Mouse (Mus musculus) natural killer cell, adult 2 months (primary cell): ENCODE measurements around the gene D130043K22Rik.
A peak's percentile ranks its signal among the peaks of the same experiment; 100 is the strongest.

Experiments
- DNase-seq, 2 experiments: peaks; one replicate each; pipeline ENCODE4 v3.0.0; 2022; ENCODE audit warnings: low spot score in 2 of 2

Gene D130043K22Rik

GRCm38 (mm10) chr13:24844983-24845955, at the start of gene D130043K22Rik:
D130043K22Rik (plus strand) TSS chr13:24845135.
- DNase-seq = peak in 1 of 2 experiments; percentile 21

GRCm38 (mm10) chr13:24798686-24799085, 46.2 kb upstream of the D130043K22Rik start:
- DNase-seq = no peak

GRCm38 (mm10) chr13:24799378-24799777, 45.6 kb upstream of the D130043K22Rik start:
- DNase-seq = no peak

GRCm38 (mm10) chr13:24799925-24800673, 44.8 kb upstream of the D130043K22Rik start:
- peak; percentile 15 to 18 for DNase-seq

GRCm38 (mm10) chr13:24800674-24801307, 44.1 kb upstream of the D130043K22Rik start:
- DNase-seq = peak; percentile 99

- DNase-seq = peak in 1 of 2 experiments; percentile 61
These were observed 43.5 kb upstream of the D130043K22Rik start, which contains the start of gene BC005537 for GRCm38 (mm10) chr13:24801308-24801921. BC005537 (plus strand) TSS chr13:24801657.

- peak; percentile 34 for DNase-seq
These were observed 42.7 kb upstream of the D130043K22Rik start for GRCm38 (mm10) chr13:24802131-24802691.

GRCm38 (mm10) chr13:24803196-24803595, 41.7 kb upstream of the D130043K22Rik start:
- DNase-seq = no peak

GRCm38 (mm10) chr13:24806079-24806478, 38.9 kb upstream of the D130043K22Rik start:
- DNase-seq = no peak

GRCm38 (mm10) chr13:24812521-24812920, 32.4 kb upstream of the D130043K22Rik start:
- DNase-seq = no peak

GRCm38 (mm10) chr13:24814616-24815015, 30.3 kb upstream of the D130043K22Rik start:
- DNase-seq = no peak

GRCm38 (mm10) chr13:24816125-24817092, 28.5 kb upstream of the D130043K22Rik start:
- no peak for DNase-seq

GRCm38 (mm10) chr13:24819931-24820330, 25.0 kb upstream of the D130043K22Rik start:
- no peak for DNase-seq

GRCm38 (mm10) chr13:24822663-24823343, 22.1 kb upstream of the D130043K22Rik start:
- DNase-seq = no peak

GRCm38 (mm10) chr13:24824647-24825046, 20.3 kb upstream of the D130043K22Rik start:
- DNase-seq = no peak

- DNase-seq = no peak
These were observed 19.3 kb upstream of the D130043K22Rik start for GRCm38 (mm10) chr13:24825587-24825986.

GRCm38 (mm10) chr13:24826116-24826515, 18.8 kb upstream of the D130043K22Rik start:
- no peak for DNase-seq

GRCm38 (mm10) chr13:24830756-24831352, 14.1 kb upstream of the D130043K22Rik start:
- DNase-seq = peak in 1 of 2 experiments; percentile 4
